Mouse (Mus musculus): ENCODE data around the gene Bbs10.

DNA sequence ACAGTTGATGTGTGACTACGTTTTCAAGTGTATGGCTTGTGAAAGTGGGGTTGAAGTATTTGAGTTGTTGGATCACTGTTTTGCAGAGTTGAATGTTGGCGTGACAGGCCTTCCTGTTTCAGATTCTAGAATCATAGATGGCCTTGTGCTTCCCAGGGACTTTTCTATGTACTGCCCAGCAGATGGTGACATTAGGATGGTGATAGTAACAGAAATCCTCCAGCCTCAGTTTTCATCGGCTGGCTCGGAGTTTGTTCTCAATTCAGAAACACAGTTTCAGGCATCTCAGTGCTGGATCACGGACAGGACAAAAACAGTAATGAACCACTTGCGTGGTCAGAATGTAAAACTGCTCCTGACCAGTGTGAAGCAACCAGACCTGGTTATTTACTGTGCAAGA, 1.1 kb downstream of the Bbs10 start:
- no peak for TF ChIP-seq CTCF (IDR thresholded peaks at IDR 0.05; ENCODE audit: low read depth)
- TF ChIP-seq EP300 (IDR thresholded peaks at IDR 0.05; ENCODE audit: low read depth), result no peak
